Mouse (Mus musculus) lung, embryonic 16.5 days (tissue): ENCODE results near the gene Adam23. TPM values are rescaled to one million over a fixed set of nuclear protein-coding genes. Genes with fewer than 3 reads are reported as not detected.

Experiments used
- ATAC-seq: fragments of 200-750 bp; cut with Nextera tagmentation; 2 replicates; pipeline ENCODE4 v1.8.0; 2017; ENCODE audit warnings: low read depth, mild to moderate bottlenecking, moderate library complexity
- H3K27ac ChIP-seq: fragments of 300-500 bp; sonication (generic); 2 replicates; pipeline ENCODE4 v1.5.1; 2014; ENCODE audit warnings: mild to moderate bottlenecking, control low read depth, low read length
- H3K27me3 ChIP-seq: fragments of 300-500 bp; sonication (generic); 2 replicates; pipeline ENCODE4 v1.6.1; 2014; ENCODE audit warnings: low read depth, low read length, mixed read lengths; ENCODE audit not compliant: control insufficient read depth, insufficient read depth
- H3K36me3 ChIP-seq: fragments of 300-500 bp; sonication (generic); 2 replicates; pipeline ENCODE4 v1.6.1; 2014; ENCODE audit warnings: low read length; ENCODE audit not compliant: control insufficient read depth, insufficient read depth
- H3K4me1 ChIP-seq: fragments of 300-500 bp; sonication (generic); replicated peaks from 2 replicates; pipeline ENCODE4 v1.6.1; 2014; ENCODE audit warnings: low read length, mixed read lengths; ENCODE audit not compliant: control insufficient read depth, insufficient read depth
- H3K4me2 ChIP-seq: fragments of 300-500 bp; sonication (generic); 2 replicates; pipeline ENCODE4 v1.6.1; 2014; ENCODE audit warnings: low read depth, low read length, control low read depth
- H3K4me3 ChIP-seq: fragments of 300-500 bp; sonication (generic); 2 replicates; pipeline ENCODE4 v1.5.1; 2014; ENCODE audit warnings: mild to moderate bottlenecking, low read length, control low read depth
- H3K9ac ChIP-seq: fragments of 300-500 bp; sonication (generic); 2 replicates; pipeline ENCODE4 v1.6.1; 2014; ENCODE audit warnings: low read length, control low read depth
- H3K9me3 ChIP-seq: fragments of 300-500 bp; sonication (generic); 2 replicates; pipeline ENCODE4 v1.6.1; 2016; ENCODE audit warnings: low read length; ENCODE audit not compliant: control insufficient read depth
- WGBS: fragments of 180-500 bp; shearing (Covaris S2); extraction: QIAGEN DNeasy Blood & Tissue Kit; methylation state at CpG from one replicate; pipeline ENCODE4 v1.1.7; 2014; 5-methylcytosine and 5-hydroxymethylcytosine counted together
- polyA plus RNA-seq: library from polyadenylated mRNA; unstranded; fragments of >200 nt; fragmentation: Nextera tagmentation; extraction: Ambion mirVana; gene quantifications from 2 replicates; pipeline ENCODE4 v1.2.1, GENCODE M21; 2015

The Adam23 gene
- polyA plus RNA-seq, 1 experiment from 2014 or later, result 0.65 TPM

GRCm38 (mm10) chr1:63442186-63442585 is 3.5 kb upstream of the Adam23 start:
- WGBS, result 60% methylated on average over 2 of the region's 2 CpGs
- no peak for ATAC-seq
- peaks cover 5% of the 10 kb centered on the region for H3K4me1 ChIP-seq
- no peak overlapping the region for H3K4me2 ChIP-seq
- H3K36me3 ChIP-seq, result no peaks in the 10 kb centered on the region
- H3K27ac ChIP-seq, result no peak overlapping the region
- no peaks in the 10 kb centered on the region for H3K9me3 ChIP-seq
- H3K4me3 ChIP-seq, result no peak overlapping the region
- no peak overlapping the region for H3K9ac ChIP-seq
- peaks cover 22% of the 10 kb centered on the region for H3K27me3 ChIP-seq

- H3K36me3 ChIP-seq, result no peaks in the 10 kb centered on the region
- H3K27me3 ChIP-seq, result peaks cover 22% of the 10 kb centered on the region
- no peak overlapping the region for H3K27ac ChIP-seq
- 61% methylated on average over 4 of the region's 4 CpGs for WGBS
- H3K9me3 ChIP-seq, result no peaks in the 10 kb centered on the region
- no peak overlapping the region for H3K9ac ChIP-seq
- ATAC-seq, result no peak
- no peak overlapping the region for H3K4me2 ChIP-seq
- peaks cover 5% of the 10 kb centered on the region for H3K4me1 ChIP-seq
- H3K4me3 ChIP-seq, result no peak overlapping the region
These were observed 3.1 kb upstream of the Adam23 start for GRCm38 (mm10) chr1:63442616-63443015.

- H3K27me3 ChIP-seq, result peaks cover 24% of the 10 kb centered on the region
- ATAC-seq, result no peak
- peak overlapping the region; percentile 68; the same call in 1 of the 2 replicates for H3K4me3 ChIP-seq
- H3K4me1 ChIP-seq, result peaks cover 5% of the 10 kb centered on the region
- H3K9ac ChIP-seq, result no peak overlapping the region; the same call in 1 of the 2 replicates
- H3K4me2 ChIP-seq, result peak overlapping the region; percentile 99
- H3K36me3 ChIP-seq, result no peaks in the 10 kb centered on the region
- H3K27ac ChIP-seq, result no peak overlapping the region
- no peaks in the 10 kb centered on the region for H3K9me3 ChIP-seq
- WGBS, result 59% methylated on average over 10 of the region's 10 CpGs
These were observed 512 bp upstream of the Adam23 start for GRCm38 (mm10) chr1:63445149-63445609.

- H3K27me3 ChIP-seq, result peaks cover 24% of the 10 kb centered on the region
- peak; percentile 41; the same call in 1 of the 2 replicates for ATAC-seq
These were observed 485 bp downstream of the Adam23 start for GRCm38 (mm10) chr1:63446047-63446704.

GRCm38 (mm10) chr1:63446721-63447120 is 1.0 kb downstream of the Adam23 start:
- Histone ChIP-seq H3K9ac (no peak overlapping the region), H3K27me3 (peaks cover 24% of the 10 kb centered on the region)
- ATAC-seq, result no peak

More at GRCm38 (mm10) chr1:63446047-63446704, 485 bp downstream of the Adam23 start:
- WGBS, result 1% methylated on average over 56 of the region's 68 CpGs
- Histone ChIP-seq H3K4me1 (peaks cover 5% of the 10 kb centered on the region), H3K9me3 (no peaks in the 10 kb centered on the region), H3K9ac (peak overlapping the region; percentile 61), H3K36me3 (no peaks in the 10 kb centered on the region), H3K4me3 (peak overlapping the region; percentile 68), H3K4me2 (peak overlapping the region; percentile 99), H3K27ac (no peak overlapping the region)

GRCm38 (mm10) chr1:63450091-63450490 is 4.4 kb downstream of the Adam23 start:
- no peaks in the 10 kb centered on the region for H3K9me3 ChIP-seq
- no peak overlapping the region for H3K27ac ChIP-seq
- H3K4me1 ChIP-seq, result peaks cover 5% of the 10 kb centered on the region
- no peak overlapping the region for H3K9ac ChIP-seq
- H3K36me3 ChIP-seq, result no peaks in the 10 kb centered on the region
- H3K4me2 ChIP-seq, result no peak overlapping the region
- peaks cover 15% of the 10 kb centered on the region for H3K27me3 ChIP-seq
- WGBS, result 64% methylated on average over 4 of the region's 4 CpGs
- no peak overlapping the region for H3K4me3 ChIP-seq
- ATAC-seq, result no peak

More at GRCm38 (mm10) chr1:63446721-63447120, 1.0 kb downstream of the Adam23 start:
- H3K4me3 ChIP-seq, result no peak overlapping the region
- WGBS, result 65% methylated on average over 2 of the region's 2 CpGs
- no peaks in the 10 kb centered on the region for H3K36me3 ChIP-seq
- H3K4me1 ChIP-seq, result peaks cover 5% of the 10 kb centered on the region
- H3K27ac ChIP-seq, result no peak overlapping the region
- no peaks in the 10 kb centered on the region for H3K9me3 ChIP-seq
- H3K4me2 ChIP-seq, result no peak overlapping the region; the same call in 1 of the 2 replicates

- Histone ChIP-seq H3K9me3 (no peaks in the 10 kb centered on the region), H3K9ac (no peak overlapping the region), H3K4me1 (no peaks in the 10 kb centered on the region), H3K4me3 (no peak overlapping the region), H3K4me2 (no peak overlapping the region), H3K27ac (no peak overlapping the region), H3K27me3 (no peaks in the 10 kb centered on the region), H3K36me3 (no peaks in the 10 kb centered on the region)
- no peak for ATAC-seq
- 41% methylated on average over 5 of the region's 5 CpGs for WGBS
These were observed 7.7 kb downstream of the Adam23 start for GRCm38 (mm10) chr1:63453332-63453887.

GRCm38 (mm10) chr1:63457801-63458519 is 12.3 kb downstream of the Adam23 start:
- WGBS, result 61% methylated on average over 8 of the region's 8 CpGs
- H3K4me3 ChIP-seq, result no peak overlapping the region

GRCm38 (mm10) chr1:63459151-63459550 is 13.5 kb downstream of the Adam23 start:
- H3K9me3 ChIP-seq, result no peaks in the 10 kb centered on the region
- no peaks in the 10 kb centered on the region for H3K36me3 ChIP-seq
- no peak overlapping the region for H3K4me3 ChIP-seq
- ATAC-seq, result no peak
- H3K27ac ChIP-seq, result no peak overlapping the region
- H3K27me3 ChIP-seq, result no peaks in the 10 kb centered on the region
- no peak overlapping the region for H3K4me2 ChIP-seq
- no peaks in the 10 kb centered on the region for H3K4me1 ChIP-seq
- 96% methylated on average over 3 of the region's 3 CpGs for WGBS
- no peak overlapping the region for H3K9ac ChIP-seq

More at GRCm38 (mm10) chr1:63457801-63458519, 12.3 kb downstream of the Adam23 start:
- Histone ChIP-seq H3K27me3 (no peaks in the 10 kb centered on the region), H3K9me3 (no peaks in the 10 kb centered on the region), H3K4me2 (no peak overlapping the region), H3K4me1 (no peaks in the 10 kb centered on the region), H3K36me3 (no peaks in the 10 kb centered on the region), H3K27ac (no peak overlapping the region), H3K9ac (no peak overlapping the region)
- ATAC-seq, result no peak
